Mouse (Mus musculus): Measurements from ENCODE around the gene Olfr767. TPM values are rescaled to one million over a fixed set of nuclear protein-coding genes. Genes with fewer than 3 reads are reported as not detected.
A peak's percentile ranks its signal among the peaks of the same experiment; 100 is the strongest.
"Not testable (repeated sequence)": the region's sequence is repeated elsewhere in the genome, so short reads cannot be mapped to it uniquely, and the experiment has no call there.

The Olfr767 gene
- not detected in 2 replicates for polyA plus RNA-seq (2016; fragmentation: Nextera tagmentation; extraction: Ambion mirVana)

- H3K4me3 ChIP-seq; H3K9me3 ChIP-seq (replicated peaks); H3K27me3 ChIP-seq (ENCODE audit: low read depth, poor library complexity, severe bottlenecking); H3K36me3 ChIP-seq; DNase-seq (ENCODE audit: low spot score); H3K4me1 ChIP-seq; H3K27ac ChIP-seq: not testable (repeated sequence)
Measured at GRCm38 (mm10) chr10:129082810-129083209, at the start of gene Olfr767. Gene Olfr767 (minus strand): TSS chr10:129082910.

GRCm38 (mm10) chr10:129117761-129118160 is 35.1 kb upstream of the Olfr767 start, which contains the start of gene Olfr769:
Gene Olfr769 (minus strand): TSS chr10:129117861.
- no peak for DNase-seq (ENCODE audit: low spot score)
- H3K4me1 ChIP-seq: no peaks in the 10 kb centered on the region
- no peaks in the 10 kb centered on the region for H3K36me3 ChIP-seq
- H3K9me3 ChIP-seq (replicated peaks): no peaks in the 10 kb centered on the region
- H3K27me3 ChIP-seq (ENCODE audit: low read depth, poor library complexity, severe bottlenecking): no peaks in the 10 kb centered on the region
- H3K4me3 ChIP-seq: no peak within 1 kb of the TSS
- WGBS: 90% methylated on average over 2 of the region's 2 CpGs
- no peak within 1 kb of the TSS for H3K27ac ChIP-seq

GRCm38 (mm10) chr10:129115146-129115545 is 32.4 kb upstream of the Olfr767 start:
- 94% methylated on average over 3 of the region's 3 CpGs for WGBS
- no peak for DNase-seq (ENCODE audit: low spot score)
- no peaks in the 10 kb centered on the region for H3K9me3 ChIP-seq (replicated peaks)
- no peaks in the 10 kb centered on the region for H3K27me3 ChIP-seq (ENCODE audit: low read depth, poor library complexity, severe bottlenecking)
- H3K4me1 ChIP-seq: no peaks in the 10 kb centered on the region
- H3K4me3 ChIP-seq: no peak overlapping the region
- no peaks in the 10 kb centered on the region for H3K36me3 ChIP-seq
- no peak overlapping the region for H3K27ac ChIP-seq

DNA sequence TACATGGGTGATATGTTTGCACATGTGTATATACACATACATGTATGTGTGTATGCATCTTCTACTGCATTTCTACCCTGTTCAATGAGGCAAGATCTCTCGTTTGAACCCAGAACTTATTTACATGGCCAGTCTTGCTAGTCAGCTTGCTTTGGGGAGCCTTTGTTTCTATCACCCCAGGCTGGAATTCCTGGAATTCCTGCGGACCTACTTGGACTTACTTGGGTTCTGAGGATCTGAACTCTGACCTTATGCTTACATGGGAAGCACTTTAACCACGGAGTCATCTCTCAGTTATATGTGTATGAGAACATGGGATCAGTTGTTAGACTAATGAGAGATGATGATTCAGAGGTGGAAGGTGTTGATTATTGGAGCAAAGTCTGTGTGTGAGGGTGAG is 18.5 kb upstream of the Olfr767 start:
- DNase-seq (ENCODE audit: low spot score): no peak
- Histone ChIP-seq H3K9me3 (replicated peaks) (no peaks in the 10 kb centered on the region), H3K27ac (no peak overlapping the region), H3K27me3 (ENCODE audit: low read depth, poor library complexity, severe bottlenecking) (no peaks in the 10 kb centered on the region), H3K4me3 (no peak overlapping the region), H3K36me3 (no peaks in the 10 kb centered on the region), H3K4me1 (no peaks in the 10 kb centered on the region)
- 58% methylated on average over 3 of the region's 3 CpGs for WGBS

- Histone ChIP-seq H3K4me1 (no peaks in the 10 kb centered on the region), H3K9me3 (replicated peaks) (no peaks in the 10 kb centered on the region), H3K4me3 (no peak within 1 kb of the TSS), H3K27ac (no peak within 1 kb of the TSS), H3K36me3 (no peaks in the 10 kb centered on the region), H3K27me3 (ENCODE audit: low read depth, poor library complexity, severe bottlenecking) (no peaks in the 10 kb centered on the region)
- DNase-seq (ENCODE audit: low spot score): no peak
- WGBS: 96% methylated on average over 1 of the region's 1 CpGs
Measured at GRCm38 (mm10) chr10:129099275-129099674, 16.6 kb upstream of the Olfr767 start, which contains the start of gene Olfr768. Gene Olfr768 (minus strand): TSS chr10:129099375.

DNA sequence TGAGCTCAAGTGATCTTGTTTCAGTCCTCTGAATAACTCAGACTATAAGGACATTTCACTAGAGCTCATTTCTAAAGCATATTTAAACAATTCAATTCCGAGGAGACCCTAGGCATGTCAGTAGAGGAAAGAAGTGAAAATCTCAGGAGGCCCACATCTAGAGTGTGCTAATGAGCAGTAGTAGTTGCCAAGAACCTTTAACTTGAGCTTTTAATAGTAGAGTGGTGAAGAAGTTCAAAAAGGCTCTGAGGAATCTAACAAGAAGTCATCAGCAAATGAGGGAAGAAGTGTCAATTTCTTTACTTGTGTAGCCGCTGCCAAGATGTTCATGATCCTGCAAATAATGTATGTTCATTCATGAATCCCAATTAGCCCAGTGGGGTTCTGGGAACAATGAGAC is 13.8 kb downstream of the Olfr767 start, which contains the start of gene Olfr766-ps1:
Gene Olfr766-ps1, minus strand, starts transcription at position 101 of the 400 bp plus-strand sequence.
- Histone ChIP-seq H3K27ac (no peak within 1 kb of the TSS), H3K36me3 (no peaks in the 10 kb centered on the region), H3K27me3 (ENCODE audit: low read depth, poor library complexity, severe bottlenecking) (no peaks in the 10 kb centered on the region), H3K9me3 (replicated peaks) (no peaks in the 10 kb centered on the region), H3K4me1 (no peaks in the 10 kb centered on the region), H3K4me3 (no peak within 1 kb of the TSS)
- 89% methylated on average over 2 of the region's 2 CpGs for WGBS
- DNase-seq (ENCODE audit: low spot score): no peak

DNA sequence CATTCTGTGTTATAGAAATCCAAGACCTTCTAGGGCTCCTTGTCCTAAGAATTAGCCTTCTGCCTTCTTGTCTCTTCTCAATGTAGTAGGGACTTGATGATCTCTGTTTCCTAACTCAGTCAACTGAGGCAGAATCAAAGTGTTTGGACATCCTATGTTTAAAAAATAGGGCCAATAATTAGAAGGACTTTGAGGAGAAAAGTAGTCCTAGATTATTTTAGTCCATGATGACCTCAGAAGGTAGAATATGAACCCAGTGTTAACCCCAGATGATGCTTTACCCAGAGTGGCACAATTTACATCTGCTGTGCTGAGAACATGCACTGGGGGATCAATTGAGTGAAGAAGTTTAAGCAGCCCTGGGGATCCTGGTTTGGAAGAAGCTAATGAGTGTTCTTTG is 32.8 kb downstream of the Olfr767 start, which contains the start of gene Olfr765:
Gene Olfr765, minus strand, starts transcription at position 101 of the 400 bp plus-strand sequence.
- H3K27me3 ChIP-seq (ENCODE audit: low read depth, poor library complexity, severe bottlenecking); H3K27ac ChIP-seq; H3K4me1 ChIP-seq; DNase-seq (ENCODE audit: low spot score); H3K4me3 ChIP-seq; H3K9me3 ChIP-seq (replicated peaks); H3K36me3 ChIP-seq: not testable (repeated sequence)

GRCm38 (mm10) chr10:129039796-129040195 is 42.9 kb downstream of the Olfr767 start, which contains the start of gene Olfr764-ps1:
Gene Olfr764-ps1 (minus strand): TSS chr10:129039896.
- WGBS: 85% methylated on average over 3 of the region's 3 CpGs
- Histone ChIP-seq H3K27me3 (ENCODE audit: low read depth, poor library complexity, severe bottlenecking) (no peaks in the 10 kb centered on the region), H3K4me3 (no peak within 1 kb of the TSS), H3K27ac (no peak within 1 kb of the TSS), H3K4me1 (no peaks in the 10 kb centered on the region), H3K9me3 (replicated peaks) (no peaks in the 10 kb centered on the region), H3K36me3 (no peaks in the 10 kb centered on the region)
- no peak for DNase-seq (ENCODE audit: low spot score)

DNA sequence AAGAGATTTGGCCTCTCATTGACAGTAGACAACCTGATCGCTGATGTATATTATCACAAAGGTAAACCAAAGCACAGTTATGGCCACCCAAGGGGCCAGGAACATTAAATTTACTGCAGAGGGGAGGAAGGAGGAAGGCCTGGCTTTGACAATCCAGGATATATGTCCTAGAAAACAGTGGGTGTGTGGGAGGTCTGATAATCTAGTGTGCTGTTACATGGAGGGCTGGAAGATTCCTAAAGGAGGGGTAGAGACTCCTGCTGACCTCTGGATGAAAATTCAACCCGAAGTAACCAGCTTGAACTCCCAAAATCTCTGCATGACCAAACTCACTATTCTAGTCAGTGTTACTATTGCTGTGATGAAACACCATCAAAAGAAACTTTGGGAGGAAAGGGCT is 54.4 kb downstream of the Olfr767 start:
- Histone ChIP-seq H3K4me1 (no peaks in the 10 kb centered on the region), H3K27ac (no peak overlapping the region), H3K9me3 (replicated peaks) (no peaks in the 10 kb centered on the region), H3K27me3 (ENCODE audit: low read depth, poor library complexity, severe bottlenecking) (no peaks in the 10 kb centered on the region), H3K4me3 (no peak overlapping the region), H3K36me3 (no peaks in the 10 kb centered on the region)
- 78% methylated on average over 2 of the region's 2 CpGs for WGBS
- no peak for DNase-seq (ENCODE audit: low spot score)

DNA sequence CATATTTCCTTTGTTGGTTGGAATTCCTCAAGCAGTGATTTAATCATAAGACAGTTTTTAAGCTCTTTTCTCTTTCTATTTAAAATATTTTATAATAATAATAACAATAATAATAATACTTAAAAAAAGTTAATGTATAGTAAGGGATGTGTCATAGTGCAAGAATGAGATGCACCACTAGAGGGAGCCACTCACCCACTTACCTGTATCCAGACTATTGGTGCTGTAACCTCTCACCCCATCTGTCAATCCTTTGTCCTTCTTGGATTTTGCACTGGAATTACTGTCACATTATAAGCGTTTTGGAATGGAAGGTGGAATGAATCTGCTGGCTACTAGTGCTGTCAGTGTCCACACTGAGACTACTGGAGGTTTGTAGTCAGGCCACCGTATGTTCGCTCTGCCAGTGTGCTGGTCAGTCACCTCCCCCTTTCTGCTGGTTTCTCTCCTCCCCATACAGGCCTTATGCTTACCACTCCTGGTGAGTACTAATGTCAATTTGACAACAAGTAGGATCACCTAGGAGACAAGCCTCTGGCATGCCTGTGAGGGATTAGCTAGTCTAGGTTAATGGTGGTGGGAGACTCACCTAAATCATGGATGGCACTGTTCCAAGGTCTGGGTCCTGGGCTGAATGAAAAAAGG is 56.6 kb downstream of the Olfr767 start:
- DNase-seq (ENCODE audit: low spot score): peak; percentile 72
- no peaks in the 10 kb centered on the region for H3K27me3 ChIP-seq (ENCODE audit: low read depth, poor library complexity, severe bottlenecking)

More for the DNA sequence above, 56.6 kb downstream of the Olfr767 start:
- Histone ChIP-seq H3K27ac (no peak overlapping the region), H3K36me3 (no peaks in the 10 kb centered on the region), H3K4me1 (no peaks in the 10 kb centered on the region), H3K4me3 (no peak overlapping the region), H3K9me3 (replicated peaks) (no peaks in the 10 kb centered on the region)
- 62% methylated on average over 3 of the region's 3 CpGs for WGBS

Other genes starting within 250 kb of the Olfr767 start
- 16.2 TPM in 2 replicates for gene Gdf11, start 191.2 kb downstream of the Olfr767 start, polyA plus RNA-seq (2016; fragmentation: Nextera tagmentation; extraction: Ambion mirVana)
- 430 and 439 TPM in 2 replicates for gene Cd63, start 181.9 kb downstream of the Olfr767 start, polyA plus RNA-seq (2016; fragmentation: Nextera tagmentation; extraction: Ambion mirVana)
- 9.2 and 10.2 TPM in 2 replicates for gene Rdh5, start 160.0 kb downstream of the Olfr767 start, polyA plus RNA-seq (2016; fragmentation: Nextera tagmentation; extraction: Ambion mirVana)
- gene Bloc1s1, start 158.9 kb downstream of the Olfr767 start, polyA plus RNA-seq (2016; fragmentation: Nextera tagmentation; extraction: Ambion mirVana): 168 and 182 TPM in 2 replicates
- gene Itga7, start 149.1 kb downstream of the Olfr767 start, polyA plus RNA-seq (2016; fragmentation: Nextera tagmentation; extraction: Ambion mirVana): 0.15 and 0.24 TPM in 2 replicates
- gene Mettl7b, start 121.9 kb downstream of the Olfr767 start, polyA plus RNA-seq (2016; fragmentation: Nextera tagmentation; extraction: Ambion mirVana): 0.11 TPM in 1 of 2 replicates, not detected in the other
- not detected in 2 replicates for gene Olfr9, start 93.5 kb downstream of the Olfr767 start, polyA plus RNA-seq (2016; fragmentation: Nextera tagmentation; extraction: Ambion mirVana)
- gene Olfr763, start 72.1 kb downstream of the Olfr767 start, polyA plus RNA-seq (2016; fragmentation: Nextera tagmentation; extraction: Ambion mirVana): not detected in 2 replicates
- gene Olfr764-ps1, start 43.0 kb downstream of the Olfr767 start, polyA plus RNA-seq (2016; fragmentation: Nextera tagmentation; extraction: Ambion mirVana): not detected in 2 replicates
- not detected in 2 replicates for gene Olfr765, start 32.9 kb downstream of the Olfr767 start, polyA plus RNA-seq (2016; fragmentation: Nextera tagmentation; extraction: Ambion mirVana)
- gene Olfr766-ps1, start 13.9 kb downstream of the Olfr767 start, polyA plus RNA-seq (2016; fragmentation: Nextera tagmentation; extraction: Ambion mirVana): not detected in 2 replicates
- not detected in 2 replicates for gene Olfr768, start 16.5 kb upstream of the Olfr767 start, polyA plus RNA-seq (2016; fragmentation: Nextera tagmentation; extraction: Ambion mirVana)
- not detected in 2 replicates for gene Olfr769, start 35.0 kb upstream of the Olfr767 start, polyA plus RNA-seq (2016; fragmentation: Nextera tagmentation; extraction: Ambion mirVana)
- gene Olfr770, start 56.1 kb upstream of the Olfr767 start, polyA plus RNA-seq (2016; fragmentation: Nextera tagmentation; extraction: Ambion mirVana): not detected in 2 replicates
- gene Olfr771, start 81.8 kb upstream of the Olfr767 start, polyA plus RNA-seq (2016; fragmentation: Nextera tagmentation; extraction: Ambion mirVana): not detected in 2 replicates
- not detected in 2 replicates for gene Olfr772, start 95.0 kb upstream of the Olfr767 start, polyA plus RNA-seq (2016; fragmentation: Nextera tagmentation; extraction: Ambion mirVana)
- gene Olfr773, start 104.5 kb upstream of the Olfr767 start, polyA plus RNA-seq (2016; fragmentation: Nextera tagmentation; extraction: Ambion mirVana): not detected in 2 replicates
- not detected in 2 replicates for gene Olfr774, start 153.3 kb upstream of the Olfr767 start, polyA plus RNA-seq (2016; fragmentation: Nextera tagmentation; extraction: Ambion mirVana)
- not detected in 2 replicates for gene Olfr775, start 165.5 kb upstream of the Olfr767 start, polyA plus RNA-seq (2016; fragmentation: Nextera tagmentation; extraction: Ambion mirVana)
- gene Olfr776, start 176.2 kb upstream of the Olfr767 start, polyA plus RNA-seq (2016; fragmentation: Nextera tagmentation; extraction: Ambion mirVana): not detected in 2 replicates
- gene Olfr777, start 188.6 kb upstream of the Olfr767 start, polyA plus RNA-seq (2016; fragmentation: Nextera tagmentation; extraction: Ambion mirVana): not detected in 2 replicates
- not detected in 2 replicates for gene Olfr780, start 235.2 kb upstream of the Olfr767 start, polyA plus RNA-seq (2016; fragmentation: Nextera tagmentation; extraction: Ambion mirVana)
- not detected in 2 replicates for gene Olfr781, start 245.9 kb upstream of the Olfr767 start, polyA plus RNA-seq (2016; fragmentation: Nextera tagmentation; extraction: Ambion mirVana)

Data from limb, embryonic 10.5 days (tissue).